Comparison of ENCODE assay signal across 14 mouse cellular contexts in genomic region chr11:104662573-104662972, GRCm38 (mm10). TPM values are rescaled to one million over a fixed set of nuclear protein-coding genes. Genes with fewer than 3 reads are reported as not detected.
"Had no signal": no experiment of that assay in that cellular context is flagged by ENCODE, and none has a peak within 500 bp of the region (broad histone marks: within the 10 kb centered on the region; RNA-seq: fewer than 3 reads in every experiment).

No protein-coding gene starts in this region.

- DNase-seq: kidney, adult 11 months; kidney, adult 9 months; left cerebral cortex, postnatal 4 days; lung, embryonic 14.5 days; right cerebral cortex, postnatal 14 days; thymus, postnatal 25 days had no signal

- H3K9me3 ChIP-seq: midbrain, embryonic 10.5 days; midbrain, embryonic 15.5 days had no signal

- H3K36me3 ChIP-seq: limb, embryonic 13.5 days; midbrain, embryonic 10.5 days; midbrain, embryonic 15.5 days; neural tube, embryonic 13.5 days had no signal

- H3K4me3 ChIP-seq: limb, embryonic 13.5 days; midbrain, embryonic 10.5 days; midbrain, embryonic 15.5 days; neural tube, embryonic 13.5 days had no signal

- H3K9ac ChIP-seq: limb, embryonic 13.5 days; lung, embryonic 14.5 days; midbrain, embryonic 15.5 days; neural tube, embryonic 13.5 days had no signal

- H3K4me2 ChIP-seq: limb, embryonic 13.5 days; lung, embryonic 14.5 days; midbrain, embryonic 15.5 days; neural tube, embryonic 13.5 days had no signal

- ATAC-seq: midbrain, embryonic 15.5 days had no signal

- H3K4me1 ChIP-seq: limb, embryonic 13.5 days; midbrain, embryonic 10.5 days; midbrain, embryonic 15.5 days; neural tube, embryonic 13.5 days had no signal

- H3K27ac ChIP-seq: kidney, postnatal 0 days; limb, embryonic 13.5 days; midbrain, embryonic 10.5 days; midbrain, embryonic 15.5 days; neural tube, embryonic 13.5 days; stomach, postnatal 0 days had no signal

- H3K27me3 ChIP-seq: limb, embryonic 13.5 days; midbrain, embryonic 15.5 days; neural tube, embryonic 13.5 days had no signal

RNA-seq across cellular contexts. Expression of gene Gm11639, which starts 22.9 kb away (rescaled TPM):
- total RNA-seq: monocyte, adult 5-6 weeks had no signal
- polyA plus RNA-seq: limb, embryonic 13.5 days; liver, adult 2 months; lung, embryonic 14.5 days; midbrain, embryonic 10.5 days; neural tube, embryonic 13.5 days had no signal
